Mouse (Mus musculus) liver, embryonic 15.5 days (tissue): Measurements from ENCODE around the gene Gm8050. TPM values are rescaled to one million over a fixed set of nuclear protein-coding genes. Genes with fewer than 3 reads are reported as not detected.
"Not testable (repeated sequence)": the region's sequence is repeated elsewhere in the genome, so short reads cannot be mapped to it uniquely, and the experiment has no call there.

Experiments
- ATAC-seq: fragments of 200-750 bp; cut with Nextera tagmentation; 2 replicates; pipeline ENCODE4 v1.8.0; 2017; ENCODE audit warnings: moderate number of reproducible peaks, mild to moderate bottlenecking, moderate library complexity; ENCODE audit not compliant: insufficient read depth
- H3K27ac ChIP-seq: fragments of 300-500 bp; sonication (generic); replicated peaks from 2 replicates; pipeline ENCODE4 v1.5.1; 2015; ENCODE audit warnings: mild to moderate bottlenecking, inconsistent platforms
- H3K27me3 ChIP-seq: fragments of 300-500 bp; sonication (generic); 2 replicates; pipeline ENCODE4 v1.6.1; 2015; ENCODE audit warnings: mild to moderate bottlenecking, inconsistent platforms
- H3K36me3 ChIP-seq: fragments of 300-500 bp; sonication (generic); replicated peaks from 2 replicates; pipeline ENCODE4 v1.6.1; 2015; ENCODE audit warnings: moderate library complexity, mild to moderate bottlenecking, inconsistent platforms
- H3K4me1 ChIP-seq: fragments of 300-500 bp; sonication (generic); replicated peaks from 2 replicates; pipeline ENCODE4 v1.6.1; 2015; ENCODE audit warnings: inconsistent platforms
- H3K4me2 ChIP-seq: fragments of 300-500 bp; sonication (generic); 2 replicates; pipeline ENCODE4 v1.6.1; 2015; ENCODE audit warnings: moderate library complexity, mild to moderate bottlenecking, inconsistent platforms
- H3K4me3 ChIP-seq: fragments of 300-500 bp; sonication (generic); replicated peaks from 2 replicates; pipeline ENCODE4 v1.5.1; 2015; ENCODE audit warnings: mild to moderate bottlenecking, inconsistent platforms
- H3K9ac ChIP-seq: fragments of 300-500 bp; sonication (generic); 2 replicates; pipeline ENCODE4 v1.6.1; 2015; ENCODE audit warnings: moderate library complexity, mild to moderate bottlenecking, inconsistent platforms
- H3K9me3 ChIP-seq: fragments of 300-500 bp; sonication (generic); replicated peaks from 2 replicates; pipeline ENCODE4 v1.6.1; 2016; ENCODE audit warnings: inconsistent platforms
- WGBS: fragments of 180-500 bp; shearing (Covaris S2); methylation state at CpG from one replicate; pipeline ENCODE4 v1.1.7; 2015; ENCODE audit warnings: mixed read lengths; ENCODE audit not compliant: insufficient replicate concordance; 5-methylcytosine and 5-hydroxymethylcytosine counted together
- polyA plus RNA-seq: library from polyadenylated mRNA; unstranded; fragments of >200 nt; fragmentation: Nextera tagmentation; extraction: Ambion mirVana; gene quantifications from 2 replicates; pipeline ENCODE4 v1.2.1, GENCODE M21; 2015

The Gm8050 gene
- not detected in 2 replicates for polyA plus RNA-seq

GRCm38 (mm10) chr14:6720151-6720550, at the start of gene Gm8050:
Gm8050 (minus strand) TSS chr14:6720251.
- not testable (repeated sequence) for H3K9ac ChIP-seq, ATAC-seq, H3K4me3 ChIP-seq, H3K9me3 ChIP-seq, H3K4me2 ChIP-seq, H3K36me3 ChIP-seq, H3K4me1 ChIP-seq, H3K27me3 ChIP-seq, H3K27ac ChIP-seq
- WGBS: 27% methylated on average over 1 of the region's 2 CpGs

GRCm38 (mm10) chr14:6757231-6757536, 37.1 kb upstream of the Gm8050 start:
- H3K9me3 ChIP-seq, H3K4me1 ChIP-seq, H3K36me3 ChIP-seq, H3K4me3 ChIP-seq, H3K27ac ChIP-seq, H3K27me3 ChIP-seq, H3K9ac ChIP-seq, ATAC-seq: not testable (repeated sequence)
- 1% methylated on average over 8 of the region's 13 CpGs for WGBS
- H3K4me2 ChIP-seq: 0 out of 2 replicates have a peak overlapping the region, but pooled peaks have one; percentile 33

- not testable (repeated sequence) for H3K9me3 ChIP-seq, H3K27me3 ChIP-seq, H3K9ac ChIP-seq, H3K4me3 ChIP-seq, H3K4me1 ChIP-seq, H3K27ac ChIP-seq, H3K36me3 ChIP-seq, ATAC-seq
- H3K4me2 ChIP-seq: peak overlapping the region; percentile 33; the same call in 1 of the 2 replicates
- under 1% methylated on average over 32 of the region's 67 CpGs for WGBS
These were observed 36.6 kb upstream of the Gm8050 start for GRCm38 (mm10) chr14:6756384-6757230.

- H3K4me1 ChIP-seq, H3K9me3 ChIP-seq, H3K36me3 ChIP-seq, H3K27ac ChIP-seq, H3K4me2 ChIP-seq, H3K27me3 ChIP-seq, H3K4me3 ChIP-seq, H3K9ac ChIP-seq, ATAC-seq: not testable (repeated sequence)
- WGBS: no CpG with 5 or more reads among the region's 2 CpGs
These were observed 22.2 kb upstream of the Gm8050 start, which contains the start of gene Gm3636 for GRCm38 (mm10) chr14:6742232-6742631. Gm3636 (minus strand) TSS chr14:6742332.

GRCm38 (mm10) chr14:6684070-6684469, 36.0 kb downstream of the Gm8050 start, which contains the start of gene Gm10251:
Gm10251 (minus strand) TSS chr14:6684170.
- not testable (repeated sequence) for H3K4me3 ChIP-seq, H3K27me3 ChIP-seq, H3K4me1 ChIP-seq, H3K9ac ChIP-seq, H3K4me2 ChIP-seq, H3K36me3 ChIP-seq, H3K9me3 ChIP-seq, ATAC-seq, H3K27ac ChIP-seq
- WGBS: no CpG with 5 or more reads among the region's 1 CpGs

Other genes starting within 250 kb of the Gm8050 start
- gene Gm8356, start 183.0 kb downstream of the Gm8050 start, polyA plus RNA-seq: not detected in 2 replicates
- not detected in 2 replicates for gene Gm3629, start 129.6 kb downstream of the Gm8050 start, polyA plus RNA-seq
- gene Gm3460, start 97.8 kb downstream of the Gm8050 start, polyA plus RNA-seq: not detected in 2 replicates
- gene Gm10251, start 36.1 kb downstream of the Gm8050 start, polyA plus RNA-seq: not detected in 2 replicates
- gene Gm3636, start 22.1 kb upstream of the Gm8050 start, polyA plus RNA-seq: 0.05 and 0.18 TPM in 2 replicates
- not detected in 2 replicates for gene Gm8362, start 54.2 kb upstream of the Gm8050 start, polyA plus RNA-seq
- not detected in 2 replicates for gene Gm3642, start 120.1 kb upstream of the Gm8050 start, polyA plus RNA-seq
- not detected in 2 replicates for gene Gm3667, start 169.7 kb upstream of the Gm8050 start, polyA plus RNA-seq